Mouse (Mus musculus): Measurements from ENCODE around the gene Plekha7. TPM values are rescaled to one million over a fixed set of nuclear protein-coding genes. Genes with fewer than 3 reads are reported as not detected.
A peak's percentile ranks its signal among the peaks of the same experiment; 100 is the strongest.

The Plekha7 gene
- polyA plus RNA-seq, 1 experiment from 2014 or later: 7.0 TPM

DNA sequence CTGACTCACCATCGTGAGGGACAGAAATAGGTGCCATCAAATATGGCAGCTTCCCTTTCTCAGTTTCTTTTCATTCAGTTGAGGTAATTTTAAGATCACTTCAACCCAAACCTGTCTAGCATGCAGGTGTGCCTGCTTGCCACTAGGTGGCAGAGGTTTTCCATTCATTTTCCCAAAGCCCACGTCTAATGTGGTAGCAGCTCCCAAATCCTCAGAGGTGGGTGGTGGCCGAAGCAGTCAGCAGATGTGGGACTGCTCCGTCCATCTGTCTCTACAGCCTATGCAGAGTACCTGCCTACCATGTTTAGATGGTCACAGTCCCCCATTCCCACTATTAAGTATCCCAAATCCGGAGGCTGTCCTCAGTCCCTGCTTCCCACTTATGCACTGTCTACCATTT lies 146.6 kb downstream of the Plekha7 start:
- WGBS: 25% methylated on average over 5 of the region's 5 CpGs
- H3K4me3 ChIP-seq (replicated peaks; ENCODE audit: low read depth, low read length): no peak overlapping the region
- H3K4me2 ChIP-seq (ENCODE audit: low read length): no peak overlapping the region
- DNase-seq (peak; percentile 86), ATAC-seq (ENCODE audit: low FRiP score, low TSS enrichment) (peak; percentile 73; the same call in 1 of the 2 replicates)
- peaks cover 10% of the 10 kb centered on the region; the same call in 1 of the 2 replicates for H3K36me3 ChIP-seq (ENCODE audit: control insufficient read depth, insufficient read depth, low read length)
- H3K27me3 ChIP-seq (ENCODE audit: control insufficient read depth, insufficient read depth, low read length): no peaks in the 10 kb centered on the region
- no peak overlapping the region for H3K9ac ChIP-seq (replicated peaks; ENCODE audit: low read length)
- H3K9me3 ChIP-seq (ENCODE audit: control insufficient read depth, low read length): no peaks in the 10 kb centered on the region
- H3K27ac ChIP-seq (replicated peaks; ENCODE audit: low read depth, low read length): no peak overlapping the region
- no peaks in the 10 kb centered on the region for H3K4me1 ChIP-seq (ENCODE audit: control insufficient read depth, insufficient read depth, low read length)

DNA sequence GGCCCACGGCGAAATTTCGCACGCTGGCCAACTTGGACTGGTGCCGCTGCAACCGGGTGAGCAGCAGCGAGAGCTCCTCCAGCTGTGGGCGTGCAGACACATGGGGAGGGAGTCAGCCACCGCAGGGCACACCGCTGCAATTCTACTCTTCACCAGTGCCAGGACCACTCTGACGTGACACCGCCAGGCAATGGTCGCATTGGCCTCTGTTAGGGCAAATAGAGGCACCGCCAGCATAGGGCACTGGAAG lies 151.4 kb downstream of the Plekha7 start:
- no peak overlapping the region for H3K9ac ChIP-seq (replicated peaks; ENCODE audit: low read length)
- no peak overlapping the region for H3K4me3 ChIP-seq (replicated peaks; ENCODE audit: low read depth, low read length)
- no peaks in the 10 kb centered on the region for H3K27me3 ChIP-seq (ENCODE audit: control insufficient read depth, insufficient read depth, low read length)
- 79% methylated on average over 14 of the region's 14 CpGs for WGBS
- peaks cover 10% of the 10 kb centered on the region; the same call in 1 of the 2 replicates for H3K36me3 ChIP-seq (ENCODE audit: control insufficient read depth, insufficient read depth, low read length)
- no peak for DNase-seq
- H3K27ac ChIP-seq (replicated peaks; ENCODE audit: low read depth, low read length): no peak overlapping the region
- no peak for ATAC-seq (ENCODE audit: low FRiP score, low TSS enrichment)
- no peaks in the 10 kb centered on the region for H3K4me1 ChIP-seq (ENCODE audit: control insufficient read depth, insufficient read depth, low read length)
- H3K4me2 ChIP-seq (ENCODE audit: low read length): no peak overlapping the region
- H3K9me3 ChIP-seq (ENCODE audit: control insufficient read depth, low read length): no peaks in the 10 kb centered on the region

DNA sequence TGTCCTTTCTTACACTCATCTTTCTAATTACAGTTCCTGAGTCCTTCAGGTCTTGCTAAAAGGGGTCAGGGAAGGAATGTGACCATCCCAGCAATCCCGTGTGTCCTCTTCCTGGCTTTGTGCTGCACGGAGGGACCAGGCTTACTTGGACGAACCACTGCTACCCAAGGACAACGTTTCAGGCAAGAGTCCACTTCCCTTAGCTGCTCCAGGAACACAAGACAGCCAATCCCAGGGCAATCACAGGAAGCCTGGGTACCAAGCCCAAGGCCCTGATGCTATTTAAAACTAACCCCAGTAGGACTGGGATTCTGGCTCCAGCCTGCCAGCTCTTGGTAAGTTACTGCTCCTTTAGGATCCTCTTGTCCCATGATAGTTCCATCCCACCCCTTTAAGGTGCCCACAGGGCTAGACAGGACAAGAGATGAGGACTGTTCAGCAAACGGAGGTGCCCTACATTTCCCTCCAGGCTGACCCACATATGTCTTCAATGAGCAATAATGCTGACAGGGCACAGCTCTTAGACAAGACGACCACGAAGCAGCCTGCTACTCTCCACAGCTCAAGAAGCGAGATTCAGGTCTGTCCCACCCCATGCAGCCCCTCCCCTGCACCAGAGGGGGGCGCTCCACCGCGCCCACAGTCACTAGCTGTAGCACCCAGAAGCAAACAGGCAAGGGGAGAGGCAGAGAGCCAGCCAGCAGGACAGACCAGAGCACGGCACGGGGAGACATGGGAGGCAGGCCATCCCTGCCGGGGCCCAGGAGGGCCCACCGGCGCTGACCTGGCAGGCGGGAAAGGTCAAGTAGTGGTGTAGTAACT lies 151.9 kb downstream of the Plekha7 start:
- DNase-seq (no peak), ATAC-seq (ENCODE audit: low FRiP score, low TSS enrichment) (no peak)
- Histone ChIP-seq H3K27ac (replicated peaks; ENCODE audit: low read depth, low read length) (no peak overlapping the region), H3K4me2 (ENCODE audit: low read length) (no peak overlapping the region), H3K36me3 (ENCODE audit: control insufficient read depth, insufficient read depth, low read length) (peaks cover 10% of the 10 kb centered on the region; the same call in 1 of the 2 replicates), H3K9ac (replicated peaks; ENCODE audit: low read length) (no peak overlapping the region), H3K4me1 (ENCODE audit: control insufficient read depth, insufficient read depth, low read length) (no peaks in the 10 kb centered on the region), H3K9me3 (ENCODE audit: control insufficient read depth, low read length) (no peaks in the 10 kb centered on the region), H3K4me3 (replicated peaks; ENCODE audit: low read depth, low read length) (no peak overlapping the region), H3K27me3 (ENCODE audit: control insufficient read depth, insufficient read depth, low read length) (no peaks in the 10 kb centered on the region)
- WGBS: 74% methylated on average over 17 of the region's 17 CpGs

DNA sequence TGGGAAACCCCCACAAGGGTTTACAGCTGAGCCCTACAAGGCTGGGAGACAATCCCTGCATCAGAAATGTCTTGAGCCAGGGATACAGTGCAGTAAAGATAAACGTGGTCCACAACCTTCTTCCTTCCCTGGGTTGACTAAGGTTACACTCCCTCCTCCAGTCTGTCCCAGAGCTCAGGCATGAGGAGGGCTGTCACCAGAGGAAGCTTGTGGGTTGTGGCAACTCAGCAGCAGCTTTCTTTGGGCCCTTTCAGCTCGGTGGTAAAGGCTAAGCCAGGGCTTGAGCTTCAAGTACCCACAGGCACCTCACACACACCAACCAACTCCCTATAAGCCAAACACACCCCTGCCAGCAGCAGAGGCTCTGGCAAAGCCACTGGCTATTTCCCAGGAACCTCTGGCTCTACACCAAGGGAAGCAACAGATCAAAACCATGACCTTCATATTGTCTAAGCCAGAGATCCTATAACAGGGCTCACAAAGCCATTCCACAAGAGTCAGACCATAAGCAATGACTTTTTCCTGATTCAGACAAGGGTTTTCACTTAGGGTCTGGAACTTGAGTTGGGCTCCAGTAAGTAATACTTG lies 154.3 kb downstream of the Plekha7 start:
- no peak overlapping the region for H3K4me3 ChIP-seq (replicated peaks; ENCODE audit: low read depth, low read length)
- H3K4me1 ChIP-seq (ENCODE audit: control insufficient read depth, insufficient read depth, low read length): no peaks in the 10 kb centered on the region
- H3K36me3 ChIP-seq (ENCODE audit: control insufficient read depth, insufficient read depth, low read length): peaks cover 10% of the 10 kb centered on the region; the same call in 1 of the 2 replicates
- no peaks in the 10 kb centered on the region for H3K27me3 ChIP-seq (ENCODE audit: control insufficient read depth, insufficient read depth, low read length)
- 82% methylated on average over 2 of the region's 2 CpGs for WGBS
- H3K27ac ChIP-seq (replicated peaks; ENCODE audit: low read depth, low read length): no peak overlapping the region
- DNase-seq (no peak), ATAC-seq (ENCODE audit: low FRiP score, low TSS enrichment) (no peak)
- no peak overlapping the region for H3K9ac ChIP-seq (replicated peaks; ENCODE audit: low read length)
- no peaks in the 10 kb centered on the region for H3K9me3 ChIP-seq (ENCODE audit: control insufficient read depth, low read length)
- H3K4me2 ChIP-seq (ENCODE audit: low read length): no peak overlapping the region

DNA sequence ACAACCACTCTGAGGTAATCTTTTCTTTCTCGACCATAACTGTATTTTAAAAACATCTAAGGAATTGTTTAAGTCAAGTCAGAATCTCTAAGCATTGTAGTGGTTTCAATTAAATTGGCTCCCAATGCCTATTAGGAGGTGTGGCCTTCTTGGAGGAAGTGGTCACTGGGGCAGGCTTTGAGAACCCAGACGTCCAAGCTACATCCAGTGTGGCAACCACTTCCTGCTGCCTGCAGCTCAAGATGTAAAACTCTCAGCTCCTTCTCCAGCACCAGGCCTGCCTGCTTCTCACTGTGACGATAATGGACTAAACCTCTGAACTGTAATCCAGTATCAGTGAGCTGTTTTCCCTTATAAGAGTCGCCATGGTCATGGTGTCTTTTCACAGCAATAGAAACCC lies 158.6 kb downstream of the Plekha7 start:
- DNase-seq (no peak), ATAC-seq (ENCODE audit: low FRiP score, low TSS enrichment) (no peak)
- Histone ChIP-seq H3K9ac (replicated peaks; ENCODE audit: low read length) (no peak overlapping the region), H3K4me2 (ENCODE audit: low read length) (no peak overlapping the region), H3K27me3 (ENCODE audit: control insufficient read depth, insufficient read depth, low read length) (no peaks in the 10 kb centered on the region), H3K4me1 (ENCODE audit: control insufficient read depth, insufficient read depth, low read length) (no peaks in the 10 kb centered on the region), H3K36me3 (ENCODE audit: control insufficient read depth, insufficient read depth, low read length) (no peaks in the 10 kb centered on the region), H3K27ac (replicated peaks; ENCODE audit: low read depth, low read length) (no peak overlapping the region), H3K9me3 (ENCODE audit: control insufficient read depth, low read length) (no peaks in the 10 kb centered on the region), H3K4me3 (replicated peaks; ENCODE audit: low read depth, low read length) (no peak overlapping the region)
- 71% methylated on average over 4 of the region's 4 CpGs for WGBS

DNA sequence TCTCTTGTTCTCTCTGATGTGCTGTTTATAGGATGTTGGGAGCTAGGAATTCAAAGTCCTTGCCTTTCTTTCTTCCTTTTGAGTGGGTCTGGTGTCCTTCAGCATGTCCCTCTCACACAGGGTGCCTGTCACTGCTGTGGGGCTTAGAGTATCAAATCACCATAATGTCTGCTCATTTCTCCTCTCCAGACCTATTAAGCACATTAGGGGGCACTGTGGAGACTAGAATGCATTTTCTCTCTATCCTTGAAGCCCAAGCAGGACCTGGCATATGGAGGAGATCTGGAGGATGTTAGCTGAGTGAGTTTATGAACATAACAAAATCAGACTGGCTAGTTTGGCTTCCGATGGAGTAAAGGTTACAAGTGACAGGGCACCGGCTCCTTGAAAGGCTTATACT lies 161.1 kb downstream of the Plekha7 start:
- H3K4me1 ChIP-seq (ENCODE audit: control insufficient read depth, insufficient read depth, low read length): no peaks in the 10 kb centered on the region
- H3K4me3 ChIP-seq (replicated peaks; ENCODE audit: low read depth, low read length): no peak overlapping the region
- WGBS: 91% methylated on average over 2 of the region's 2 CpGs
- no peak overlapping the region for H3K4me2 ChIP-seq (ENCODE audit: low read length)
- H3K9me3 ChIP-seq (ENCODE audit: control insufficient read depth, low read length): no peaks in the 10 kb centered on the region
- H3K27me3 ChIP-seq (ENCODE audit: control insufficient read depth, insufficient read depth, low read length): no peaks in the 10 kb centered on the region
- H3K9ac ChIP-seq (replicated peaks; ENCODE audit: low read length): no peak overlapping the region
- DNase-seq (no peak), ATAC-seq (ENCODE audit: low FRiP score, low TSS enrichment) (no peak)
- H3K27ac ChIP-seq (replicated peaks; ENCODE audit: low read depth, low read length): no peak overlapping the region
- H3K36me3 ChIP-seq (ENCODE audit: control insufficient read depth, insufficient read depth, low read length): no peaks in the 10 kb centered on the region

DNA sequence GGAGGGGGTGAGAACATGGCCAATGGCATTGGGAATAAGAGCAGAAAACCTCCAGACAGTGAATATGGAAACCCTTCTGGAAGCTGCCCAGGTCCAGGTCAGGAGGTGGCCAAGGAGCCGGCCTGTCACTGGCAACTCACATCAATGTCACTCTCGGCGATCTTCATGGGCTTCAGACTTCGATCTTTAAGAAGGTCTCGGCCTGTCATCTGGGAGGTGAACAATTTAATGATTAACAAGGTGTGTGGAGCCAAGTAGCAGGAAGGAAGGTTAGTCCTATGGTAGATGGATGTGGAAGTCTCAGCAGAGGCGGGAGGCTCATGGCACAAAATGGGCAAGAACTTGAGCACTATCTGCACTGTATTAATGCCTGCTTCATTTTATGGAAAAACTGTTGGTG lies 163.1 kb downstream of the Plekha7 start:
- DNase-seq (no peak), ATAC-seq (ENCODE audit: low FRiP score, low TSS enrichment) (no peak)
- Histone ChIP-seq H3K9ac (replicated peaks; ENCODE audit: low read length) (no peak overlapping the region), H3K9me3 (ENCODE audit: control insufficient read depth, low read length) (no peaks in the 10 kb centered on the region), H3K27ac (replicated peaks; ENCODE audit: low read depth, low read length) (no peak overlapping the region), H3K4me1 (ENCODE audit: control insufficient read depth, insufficient read depth, low read length) (no peaks in the 10 kb centered on the region), H3K4me3 (replicated peaks; ENCODE audit: low read depth, low read length) (no peak overlapping the region), H3K27me3 (ENCODE audit: control insufficient read depth, insufficient read depth, low read length) (no peaks in the 10 kb centered on the region), H3K36me3 (ENCODE audit: control insufficient read depth, insufficient read depth, low read length) (0 out of 2 replicates have a peak, but pooled peaks cover 3% of the 10 kb centered on the region), H3K4me2 (ENCODE audit: low read length) (no peak overlapping the region)
- WGBS: 97% methylated on average over 6 of the region's 6 CpGs

DNA sequence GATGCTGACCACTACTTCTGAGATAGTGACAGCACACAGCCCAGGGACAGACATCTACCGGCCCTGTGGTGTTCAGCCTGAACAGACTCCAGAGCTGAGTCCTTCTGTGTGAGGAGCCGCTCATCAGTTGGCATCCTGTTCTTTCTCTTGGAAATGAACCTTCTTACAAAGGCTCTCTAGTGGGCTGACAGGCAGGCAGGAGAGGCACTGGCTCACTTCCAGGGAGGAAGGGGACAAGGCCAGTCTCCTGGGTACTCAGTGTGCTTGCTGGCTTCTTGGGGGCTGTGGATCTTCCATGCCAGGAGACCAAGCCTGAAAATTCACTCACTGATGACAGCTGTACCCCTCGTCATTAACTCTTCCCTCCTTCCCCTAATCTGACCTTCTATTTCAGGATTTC lies 170.5 kb downstream of the Plekha7 start:
- Histone ChIP-seq H3K4me1 (ENCODE audit: control insufficient read depth, insufficient read depth, low read length) (no peaks in the 10 kb centered on the region), H3K9me3 (ENCODE audit: control insufficient read depth, low read length) (no peaks in the 10 kb centered on the region), H3K9ac (replicated peaks; ENCODE audit: low read length) (no peak overlapping the region), H3K27me3 (ENCODE audit: control insufficient read depth, insufficient read depth, low read length) (no peaks in the 10 kb centered on the region), H3K4me3 (replicated peaks; ENCODE audit: low read depth, low read length) (no peak overlapping the region), H3K36me3 (ENCODE audit: control insufficient read depth, insufficient read depth, low read length) (0 out of 2 replicates have a peak, but pooled peaks cover 3% of the 10 kb centered on the region), H3K27ac (replicated peaks; ENCODE audit: low read depth, low read length) (no peak overlapping the region), H3K4me2 (ENCODE audit: low read length) (no peak overlapping the region)
- WGBS: 77% methylated on average over 3 of the region's 3 CpGs
- ATAC-seq (ENCODE audit: low FRiP score, low TSS enrichment): no peak
- DNase-seq: peak; percentile 33

DNA sequence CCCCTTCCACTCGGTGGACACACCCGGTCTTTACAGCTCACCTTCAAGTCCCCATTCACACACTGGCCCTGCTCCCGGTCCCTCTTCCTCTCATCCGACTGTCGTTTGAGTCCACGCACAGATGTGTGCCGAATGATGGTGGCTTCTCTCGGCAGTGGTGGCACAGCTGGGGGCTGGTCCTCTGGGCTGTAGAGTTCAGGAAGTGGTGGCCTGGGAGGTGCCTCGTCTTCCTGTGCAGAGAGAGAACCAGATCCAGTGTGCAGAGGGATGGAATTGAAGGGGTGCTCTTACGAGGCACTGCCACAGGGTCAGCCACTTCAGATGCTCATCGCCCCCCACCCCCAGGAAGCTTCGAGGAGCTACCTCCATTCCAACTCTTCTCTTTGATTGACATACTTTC lies 171.0 kb downstream of the Plekha7 start:
- Histone ChIP-seq H3K9ac (replicated peaks; ENCODE audit: low read length) (no peak overlapping the region), H3K4me2 (ENCODE audit: low read length) (no peak overlapping the region), H3K36me3 (ENCODE audit: control insufficient read depth, insufficient read depth, low read length) (0 out of 2 replicates have a peak, but pooled peaks cover 3% of the 10 kb centered on the region), H3K4me1 (ENCODE audit: control insufficient read depth, insufficient read depth, low read length) (no peaks in the 10 kb centered on the region), H3K4me3 (replicated peaks; ENCODE audit: low read depth, low read length) (no peak overlapping the region), H3K27me3 (ENCODE audit: control insufficient read depth, insufficient read depth, low read length) (no peaks in the 10 kb centered on the region), H3K27ac (replicated peaks; ENCODE audit: low read depth, low read length) (no peak overlapping the region), H3K9me3 (ENCODE audit: control insufficient read depth, low read length) (no peaks in the 10 kb centered on the region)
- ATAC-seq (ENCODE audit: low FRiP score, low TSS enrichment): no peak
- WGBS: 95% methylated on average over 12 of the region's 12 CpGs
- DNase-seq: no peak
